Mouse (Mus musculus) B cell, adult 2 months (primary cell): ENCODE results near the gene Olfr671.
"Not testable (repeated sequence)": the region's sequence is repeated elsewhere in the genome, so short reads cannot be mapped to it uniquely, and the experiment has no call there.

Experiments used
- DNase-seq, 2 experiments: peaks; one replicate each; pipeline ENCODE4 v3.0.0; 2022

Olfr671 gene

GRCm38 (mm10) chr7:104979026-104979425 is at the start of gene Olfr671:
Olfr671 (minus strand) TSS chr7:104979126.
- DNase-seq = no peak

DNA sequence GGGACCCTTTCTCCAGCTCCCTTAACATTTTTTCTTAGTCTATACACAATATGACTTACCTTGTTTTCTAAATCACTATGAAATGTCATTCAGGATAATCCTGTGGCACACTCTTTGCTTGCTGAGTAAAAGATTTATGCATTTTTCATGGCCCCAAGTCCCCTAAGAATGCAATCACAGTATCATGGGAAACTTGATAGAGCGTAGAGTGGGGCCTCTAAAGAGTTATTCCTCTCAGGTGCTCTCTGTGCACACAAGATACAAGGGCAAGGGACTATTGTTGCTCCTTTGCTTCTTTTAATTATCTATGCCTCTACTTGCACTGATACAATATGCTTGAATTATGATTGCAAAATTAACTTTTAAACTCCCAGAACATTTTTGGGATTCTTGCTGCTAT is 49.4 kb upstream of the Olfr671 start, which contains the start of gene Olfr675:
TSS of gene Olfr675 (minus strand) at position 101 of the 400 bp plus-strand sequence.
- no peak for DNase-seq

GRCm38 (mm10) chr7:105022530-105022929 is 43.6 kb upstream of the Olfr671 start:
- DNase-seq = no peak

- no peak for DNase-seq
These were observed 23.0 kb upstream of the Olfr671 start, which contains the start of gene Olfr672 for GRCm38 (mm10) chr7:105001929-105002328. Olfr672 (minus strand) TSS chr7:105002029.

DNA sequence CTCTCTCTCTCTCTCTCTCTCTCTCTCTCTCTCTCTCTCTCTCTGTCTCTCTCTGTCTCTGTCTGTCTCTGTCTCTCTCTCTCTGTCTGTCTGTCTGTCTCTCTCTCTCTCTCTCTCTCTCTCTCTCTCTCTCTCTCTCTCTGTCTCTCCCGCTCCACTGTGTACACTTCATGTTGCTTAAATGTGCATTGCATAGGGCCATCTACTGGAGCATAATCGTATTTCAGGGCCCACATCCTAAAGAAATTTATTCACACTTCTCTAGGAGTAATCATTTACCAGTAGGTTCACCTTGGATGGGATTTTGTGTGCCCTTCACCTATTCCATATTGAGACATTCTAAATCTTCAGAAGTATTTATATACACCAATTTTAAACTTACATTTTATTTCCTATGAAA is 6.4 kb downstream of the Olfr671 start:
- not testable (repeated sequence) for DNase-seq

GRCm38 (mm10) chr7:104962520-104962919 is 16.4 kb downstream of the Olfr671 start, which contains the start of gene Olfr670:
Olfr670 (minus strand) TSS chr7:104962620.
- DNase-seq = no peak

DNA sequence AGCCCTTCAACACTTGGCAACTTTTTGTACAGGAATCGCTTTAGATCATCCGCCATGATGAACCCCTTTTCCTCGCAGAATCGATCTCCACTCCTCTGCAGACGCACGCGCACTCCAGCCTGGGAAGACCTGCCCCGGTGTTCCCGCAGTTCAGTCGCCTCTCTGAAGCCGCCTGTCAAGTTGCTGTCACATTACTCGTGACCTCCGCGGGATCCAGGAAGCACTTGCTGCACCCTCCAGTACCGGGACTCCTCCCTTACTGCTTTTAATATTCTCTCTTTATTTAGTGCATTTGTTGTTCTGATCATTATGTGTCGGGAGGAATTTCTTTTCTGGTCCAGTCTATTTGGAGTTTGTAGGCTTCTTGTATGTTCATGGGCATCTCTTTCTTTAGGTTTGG is 28.7 kb downstream of the Olfr671 start:
- DNase-seq = not testable (repeated sequence)

DNA sequence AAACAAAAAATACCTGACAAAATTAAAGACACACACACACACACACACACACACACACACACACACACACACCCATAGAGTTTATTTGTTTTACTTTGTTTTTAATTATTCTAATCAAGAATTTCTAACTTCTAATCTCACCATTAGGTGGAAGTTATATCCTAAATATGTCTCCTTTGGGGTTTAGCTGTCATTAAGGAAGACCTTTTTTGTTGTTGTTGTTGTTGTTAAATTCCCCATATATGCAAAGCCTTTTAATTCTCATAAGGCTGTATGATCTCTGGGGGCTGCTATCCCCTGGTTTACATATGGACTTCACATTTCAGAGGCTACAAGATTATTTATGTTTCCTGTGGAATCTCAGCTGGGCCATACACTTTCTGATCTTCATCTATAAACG is 45.0 kb downstream of the Olfr671 start, which contains the start of gene Olfr669:
TSS of gene Olfr669 (plus strand) at position 301 of the 400 bp plus-strand sequence.
- no peak for DNase-seq

- DNase-seq = no peak
These were observed 51.0 kb downstream of the Olfr671 start, which contains the start of gene Olfr668 for GRCm38 (mm10) chr7:104927957-104928356. Olfr668 (minus strand) TSS chr7:104928057.
